Mouse (Mus musculus) kidney, postnatal 0 days (tissue): ENCODE measurements at regions not wholly inside any gene's neighbourhood (a gene's known extent, or its start where the extent isn't known, plus 50 kb on each side); places are given as distances from the start of the nearest gene placed in this dataset.

ENCODE experiments used
- ATAC-seq: fragments of 200-750 bp; cut with Nextera tagmentation; replicated peaks from 2 replicates; pipeline ENCODE4 v1.8.0; 2017; ENCODE audit warnings: low read depth, moderate number of reproducible peaks, moderate TSS enrichment, moderate library complexity; ENCODE audit not compliant: low FRiP score
- DNase-seq: peaks from one replicate; pipeline ENCODE4 v3.0.0-alpha.2; 2016; ENCODE audit warnings: low spot score
- H3K27ac ChIP-seq: fragments of 300-500 bp; sonication (generic); 2 replicates; pipeline ENCODE4 v1.5.1; 2014; ENCODE audit warnings: mild to moderate bottlenecking
- H3K27me3 ChIP-seq: fragments of 300-500 bp; sonication (generic); 2 replicates; pipeline ENCODE4 v1.6.1; 2014; ENCODE audit warnings: low read length, mixed read lengths; ENCODE audit not compliant: insufficient read depth
- H3K36me3 ChIP-seq: fragments of 300-500 bp; sonication (generic); 2 replicates; pipeline ENCODE4 v1.6.1; 2014; ENCODE audit warnings: low read length, mixed read lengths; ENCODE audit not compliant: insufficient read depth
- H3K4me1 ChIP-seq: fragments of 300-500 bp; sonication (generic); replicated peaks from 2 replicates; pipeline ENCODE4 v1.6.1; 2014; ENCODE audit warnings: antibody characterized with exemption, low read length, mixed read lengths; ENCODE audit not compliant: insufficient read depth
- H3K4me2 ChIP-seq: fragments of 300-500 bp; sonication (generic); 2 replicates; pipeline ENCODE4 v1.6.1; 2014; ENCODE audit warnings: mild to moderate bottlenecking, low read length, moderate library complexity, mixed read lengths
- H3K4me3 ChIP-seq: fragments of 300-500 bp; sonication (generic); replicated peaks from 2 replicates; pipeline ENCODE4 v1.5.1; 2014; ENCODE audit warnings: low read depth, low read length
- H3K9ac ChIP-seq: fragments of 300-500 bp; sonication (generic); 2 replicates; pipeline ENCODE4 v1.6.1; 2014; ENCODE audit warnings: low read depth, low read length
- H3K9me3 ChIP-seq: fragments of 300-500 bp; sonication (generic); replicated peaks from 2 replicates; pipeline ENCODE4 v1.6.1; 2016; ENCODE audit warnings: low read length, inconsistent platforms, mixed read lengths
- CTCF ChIP-seq: IDR thresholded peaks from 2 replicates; pipeline ENCODE4 v1.5.1; 2016; ENCODE audit warnings: antibody characterized with exemption, low read depth, mild to moderate bottlenecking, moderate library complexity
- WGBS: fragments of 180-500 bp; shearing (Covaris S2); extraction: QIAGEN DNeasy Blood & Tissue Kit; methylation state at CpG from one replicate; pipeline ENCODE4 v1.1.7; 2014; 5-methylcytosine and 5-hydroxymethylcytosine counted together

GRCm38 (mm10) chr7:35910109-35910706, 107.4 kb upstream of the Zfp507 start:
- WGBS: 47% methylated on average over 8 of the region's 8 CpGs
- Histone ChIP-seq H3K9ac (no peak overlapping the region), H3K4me2 (no peak overlapping the region), H3K4me1 (no peaks in the 10 kb centered on the region), H3K36me3 (no peaks in the 10 kb centered on the region), H3K27ac (no peak overlapping the region), H3K27me3 (no peaks in the 10 kb centered on the region), H3K9me3 (no peaks in the 10 kb centered on the region), H3K4me3 (no peak overlapping the region)
- no peak for TF ChIP-seq CTCF
- ATAC-seq: no peak
- peak; percentile 31 for DNase-seq

GRCm38 (mm10) chr7:35901942-35902381, 99.2 kb upstream of the Zfp507 start:
- ATAC-seq (peak; percentile 52; the same call in 1 of the 2 replicates), DNase-seq (peak; percentile 73)
- Histone ChIP-seq H3K27me3 (no peaks in the 10 kb centered on the region), H3K4me3 (no peak overlapping the region), H3K9me3 (no peaks in the 10 kb centered on the region), H3K4me1 (no peaks in the 10 kb centered on the region), H3K9ac (no peak overlapping the region), H3K4me2 (peak overlapping the region; percentile 39), H3K27ac (no peak overlapping the region), H3K36me3 (no peaks in the 10 kb centered on the region)
- whole genome bisulfite sequencing: 6% methylated on average over 17 of the region's 17 CpGs
- peak; percentile 96 for TF ChIP-seq CTCF

- no peak for DNase-seq
- H3K36me3 ChIP-seq: no peaks in the 10 kb centered on the region
- H3K27ac ChIP-seq: no peak overlapping the region
- no peak for TF ChIP-seq CTCF
- no peaks in the 10 kb centered on the region for H3K27me3 ChIP-seq
- 89% methylated on average over 6 of the region's 6 CpGs for WGBS
- H3K4me1 ChIP-seq: no peaks in the 10 kb centered on the region
- no peaks in the 10 kb centered on the region for H3K9me3 ChIP-seq
- H3K9ac ChIP-seq: no peak overlapping the region
- no peak for ATAC-seq
- H3K4me2 ChIP-seq: no peak overlapping the region
- H3K4me3 ChIP-seq: no peak overlapping the region
Observed at GRCm38 (mm10) chr7:35898701-35899445, 96.1 kb upstream of the Zfp507 start.

- Histone ChIP-seq H3K27me3 (no peaks in the 10 kb centered on the region), H3K27ac (no peak overlapping the region), H3K4me2 (no peak overlapping the region), H3K4me3 (no peak overlapping the region), H3K36me3 (no peaks in the 10 kb centered on the region), H3K4me1 (no peaks in the 10 kb centered on the region), H3K9ac (no peak overlapping the region), H3K9me3 (no peaks in the 10 kb centered on the region)
- no peak for TF ChIP-seq CTCF
- WGBS: 41% methylated on average over 2 of the region's 2 CpGs
- no peak for DNase-seq
- no peak for ATAC-seq
Observed at GRCm38 (mm10) chr7:35893292-35893691, 90.5 kb upstream of the Zfp507 start.

GRCm38 (mm10) chr7:35886051-35886450, 83.2 kb upstream of the Zfp507 start:
- Histone ChIP-seq H3K4me1 (no peaks in the 10 kb centered on the region), H3K9ac (no peak overlapping the region), H3K4me3 (no peak overlapping the region), H3K9me3 (no peaks in the 10 kb centered on the region), H3K4me2 (no peak overlapping the region), H3K36me3 (no peaks in the 10 kb centered on the region), H3K27me3 (no peaks in the 10 kb centered on the region), H3K27ac (no peak overlapping the region)
- TF ChIP-seq CTCF: no peak
- no peak for DNase-seq
- 84% methylated on average over 11 of the region's 11 CpGs for WGBS
- no peak for ATAC-seq

GRCm38 (mm10) chr7:35879755-35880304, 77.0 kb upstream of the Zfp507 start:
- 0 out of 2 replicates have a peak, but pooled peaks have one; percentile 46 for ATAC-seq
- Histone ChIP-seq H3K4me2 (no peak overlapping the region), H3K4me1 (no peaks in the 10 kb centered on the region), H3K27me3 (no peaks in the 10 kb centered on the region), H3K4me3 (no peak overlapping the region), H3K27ac (no peak overlapping the region), H3K36me3 (no peaks in the 10 kb centered on the region), H3K9me3 (no peaks in the 10 kb centered on the region), H3K9ac (no peak overlapping the region)
- TF ChIP-seq CTCF: peak; percentile 94
- DNase-seq: peak; percentile 90
- 40% methylated on average over 9 of the region's 9 CpGs for WGBS
